Mouse (Mus musculus) liver, embryonic 13.5 days (tissue): ENCODE data around the gene Itga2. TPM values are rescaled to one million over a fixed set of nuclear protein-coding genes. Genes with fewer than 3 reads are reported as not detected.
A peak's percentile ranks its signal among the peaks of the same experiment; 100 is the strongest.

Experiments used
- ATAC-seq: fragments of 200-750 bp; cut with Nextera tagmentation; 2 replicates; pipeline ENCODE4 v1.8.0; 2017; ENCODE audit warnings: low read depth, mild to moderate bottlenecking, moderate number of reproducible peaks, moderate library complexity
- DNase-seq: peaks from one replicate; pipeline ENCODE4 v3.0.0; 2022
- H3K27ac ChIP-seq: fragments of 300-500 bp; sonication (generic); 2 replicates; pipeline ENCODE4 v1.5.1; 2015; ENCODE audit warnings: moderate library complexity, mild to moderate bottlenecking, inconsistent platforms
- H3K27me3 ChIP-seq: fragments of 300-500 bp; sonication (generic); 2 replicates; pipeline ENCODE4 v1.6.1; 2015; ENCODE audit warnings: mild to moderate bottlenecking, inconsistent platforms
- H3K36me3 ChIP-seq: fragments of 300-500 bp; sonication (generic); 2 replicates; pipeline ENCODE4 v1.6.1; 2015; ENCODE audit warnings: mild to moderate bottlenecking, inconsistent platforms
- H3K4me1 ChIP-seq: fragments of 300-500 bp; sonication (generic); replicated peaks from 2 replicates; pipeline ENCODE4 v1.6.1; 2015; ENCODE audit warnings: inconsistent platforms
- H3K4me2 ChIP-seq: fragments of 300-500 bp; sonication (generic); 2 replicates; pipeline ENCODE4 v1.6.1; 2015; ENCODE audit warnings: inconsistent platforms, mild to moderate bottlenecking, moderate library complexity
- H3K4me3 ChIP-seq: fragments of 300-500 bp; sonication (generic); replicated peaks from 2 replicates; pipeline ENCODE4 v1.5.1; 2015; ENCODE audit warnings: mild to moderate bottlenecking, inconsistent platforms
- H3K9ac ChIP-seq: fragments of 300-500 bp; sonication (generic); 2 replicates; pipeline ENCODE4 v1.6.1; 2015; ENCODE audit warnings: mild to moderate bottlenecking, inconsistent platforms
- H3K9me3 ChIP-seq: fragments of 300-500 bp; sonication (generic); replicated peaks from 2 replicates; pipeline ENCODE4 v1.6.1; 2016; ENCODE audit warnings: inconsistent platforms
- WGBS: fragments of 180-500 bp; shearing (Covaris S2); methylation state at CpG from one replicate; pipeline ENCODE4 v1.1.7; 2015; ENCODE audit not compliant: insufficient replicate concordance; 5-methylcytosine and 5-hydroxymethylcytosine counted together
- polyA plus RNA-seq: library from polyadenylated mRNA; unstranded; fragments of >200 nt; fragmentation: Nextera tagmentation; extraction: Ambion mirVana; gene quantifications from 2 replicates; pipeline ENCODE4 v1.2.1, GENCODE M21; 2015

Gene Itga2
- polyA plus RNA-seq, 1 experiment from 2014 or later, result 0.76 TPM

- 8% methylated on average over 1 of the region's 1 CpGs for WGBS
- no peaks in the 10 kb centered on the region for H3K36me3 ChIP-seq
- H3K4me2 ChIP-seq, result no peak overlapping the region
- no peak for ATAC-seq
- H3K27me3 ChIP-seq, result no peaks in the 10 kb centered on the region
- no peak overlapping the region for H3K27ac ChIP-seq
- H3K9me3 ChIP-seq, result no peaks in the 10 kb centered on the region
- H3K9ac ChIP-seq, result no peak overlapping the region
- no peak overlapping the region for H3K4me3 ChIP-seq
- DNase-seq, result no peak
- peaks cover 5% of the 10 kb centered on the region; the same call in 1 of the 2 replicates for H3K4me1 ChIP-seq
These were observed 88.6 kb downstream of the Itga2 start for GRCm38 (mm10) chr13:114843318-114843717.

GRCm38 (mm10) chr13:114840545-114840944 is 91.4 kb downstream of the Itga2 start:
- no peaks in the 10 kb centered on the region for H3K9me3 ChIP-seq
- no peak overlapping the region for H3K4me3 ChIP-seq
- no peaks in the 10 kb centered on the region for H3K27me3 ChIP-seq
- no peak overlapping the region for H3K9ac ChIP-seq
- 62% methylated on average over 4 of the region's 4 CpGs for WGBS
- ATAC-seq, result no peak
- no peak overlapping the region for H3K4me2 ChIP-seq
- H3K27ac ChIP-seq, result no peak overlapping the region
- no peaks in the 10 kb centered on the region for H3K36me3 ChIP-seq
- DNase-seq, result no peak
- H3K4me1 ChIP-seq, result peaks cover 13% of the 10 kb centered on the region; the same call in 1 of the 2 replicates

- ATAC-seq (no peak), DNase-seq (no peak)
- Histone ChIP-seq H3K27me3 (no peaks in the 10 kb centered on the region), H3K36me3 (peaks cover 2% of the 10 kb centered on the region; the same call in 1 of the 2 replicates), H3K4me2 (no peak overlapping the region), H3K9ac (no peak overlapping the region), H3K4me1 (peaks cover 13% of the 10 kb centered on the region; the same call in 1 of the 2 replicates), H3K4me3 (no peak overlapping the region), H3K9me3 (no peaks in the 10 kb centered on the region), H3K27ac (no peak overlapping the region)
- WGBS, result 81% methylated on average over 9 of the region's 9 CpGs
These were observed 92.8 kb downstream of the Itga2 start for GRCm38 (mm10) chr13:114839098-114839497.

DNA sequence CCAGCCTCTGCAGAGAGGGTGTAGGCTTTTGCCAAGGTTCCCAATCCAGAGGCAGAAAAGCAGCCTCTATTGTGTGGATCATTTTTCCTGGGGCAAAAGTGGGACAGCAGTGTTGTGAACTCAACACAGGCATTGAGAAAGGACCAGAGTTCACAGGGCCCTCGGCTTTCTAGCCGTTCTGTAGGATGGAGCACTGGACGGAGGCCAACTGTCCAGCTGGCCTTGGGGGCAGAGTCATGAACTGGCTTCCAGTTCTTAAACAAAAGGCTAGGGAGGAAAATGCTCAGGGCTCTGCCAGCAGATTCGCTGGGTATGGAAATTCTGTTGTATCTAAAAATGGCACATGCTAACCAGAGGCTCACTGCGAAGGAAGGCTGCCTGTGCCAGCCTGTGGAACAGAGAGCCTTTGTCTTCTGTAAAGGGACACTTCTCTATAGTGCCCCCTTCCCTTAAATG is 93.3 kb downstream of the Itga2 start:
- Histone ChIP-seq H3K27ac (0 out of 2 replicates have a peak overlapping the region, but pooled peaks have one; percentile 18), H3K4me1 (peaks cover 16% of the 10 kb centered on the region; the same call in 1 of the 2 replicates), H3K9ac (no peak overlapping the region), H3K27me3 (no peaks in the 10 kb centered on the region), H3K4me2 (no peak overlapping the region), H3K9me3 (no peaks in the 10 kb centered on the region), H3K36me3 (peaks cover 2% of the 10 kb centered on the region; the same call in 1 of the 2 replicates), H3K4me3 (no peak overlapping the region)
- 58% methylated on average over 5 of the region's 5 CpGs for WGBS
- no peak for DNase-seq
- ATAC-seq, result peak; percentile 45

DNA sequence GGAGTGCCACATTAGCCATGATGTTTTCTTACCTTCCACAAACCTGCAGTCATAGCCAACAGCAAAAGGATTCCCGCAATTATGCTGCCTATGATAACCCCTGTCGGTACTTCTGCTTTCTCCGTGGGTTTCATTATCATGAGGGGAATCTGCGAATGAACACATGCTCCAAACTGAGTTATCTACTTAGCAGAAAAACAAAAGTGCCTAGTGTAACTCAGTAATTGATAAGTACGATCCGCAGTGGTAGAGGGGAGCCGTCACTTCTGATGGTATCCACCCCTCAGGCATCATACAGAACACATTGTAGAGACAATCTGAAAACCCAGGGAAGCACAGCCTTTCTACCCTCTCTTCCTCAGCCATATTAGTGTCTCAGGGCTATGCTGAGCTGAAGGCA is 94.8 kb downstream of the Itga2 start:
- ATAC-seq (peak; percentile 43; the same call in 1 of the 2 replicates), DNase-seq (no peak)
- H3K4me2 ChIP-seq, result no peak overlapping the region
- H3K9ac ChIP-seq, result no peak overlapping the region
- H3K9me3 ChIP-seq, result no peaks in the 10 kb centered on the region
- H3K27me3 ChIP-seq, result no peaks in the 10 kb centered on the region
- H3K27ac ChIP-seq, result no peak overlapping the region
- H3K4me3 ChIP-seq, result no peak overlapping the region
- H3K4me1 ChIP-seq, result peaks cover 17% of the 10 kb centered on the region; the same call in 1 of the 2 replicates
- H3K36me3 ChIP-seq, result peaks cover 2% of the 10 kb centered on the region; the same call in 1 of the 2 replicates
- WGBS, result 26% methylated on average over 7 of the region's 7 CpGs

- Histone ChIP-seq H3K4me2 (no peak overlapping the region), H3K4me1 (peaks cover 14% of the 10 kb centered on the region; the same call in 1 of the 2 replicates), H3K9ac (no peak overlapping the region), H3K4me3 (no peak overlapping the region), H3K27ac (no peak overlapping the region), H3K27me3 (no peaks in the 10 kb centered on the region), H3K36me3 (peaks cover 15% of the 10 kb centered on the region), H3K9me3 (no peaks in the 10 kb centered on the region)
- no peak for ATAC-seq
- WGBS, result 19% methylated on average over 2 of the region's 2 CpGs
- no peak for DNase-seq
These were observed 97.3 kb downstream of the Itga2 start for GRCm38 (mm10) chr13:114834580-114834979.

DNA sequence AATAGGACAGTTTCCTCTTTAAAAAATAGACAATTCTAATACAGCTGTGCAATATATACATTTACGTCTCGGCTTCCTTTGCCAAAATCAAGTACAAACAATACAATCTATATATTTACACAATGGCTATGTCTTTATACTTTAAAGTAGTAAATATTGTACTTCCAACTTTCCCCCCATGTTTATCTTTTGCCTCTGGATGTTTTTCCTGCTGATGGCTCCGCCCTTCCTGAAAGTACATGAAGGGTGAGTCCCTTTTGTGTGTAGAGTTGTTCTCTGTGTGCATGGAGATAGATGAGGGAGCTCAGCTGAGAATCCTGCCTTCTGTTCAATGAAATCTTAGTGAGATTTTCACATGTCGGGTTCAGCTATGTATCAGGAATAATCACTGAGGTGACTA is 98.5 kb downstream of the Itga2 start:
- no peak overlapping the region for H3K9ac ChIP-seq
- no peak for ATAC-seq

GRCm38 (mm10) chr13:114832761-114833160 is 99.1 kb downstream of the Itga2 start:
- Histone ChIP-seq H3K4me2 (no peak overlapping the region), H3K9ac (no peak overlapping the region), H3K4me3 (no peak overlapping the region), H3K27me3 (no peaks in the 10 kb centered on the region), H3K9me3 (no peaks in the 10 kb centered on the region), H3K27ac (no peak overlapping the region), H3K4me1 (peaks cover 11% of the 10 kb centered on the region; the same call in 1 of the 2 replicates), H3K36me3 (peaks cover 24% of the 10 kb centered on the region)
- WGBS, result 57% methylated on average over 5 of the region's 5 CpGs
- DNase-seq, result no peak
- ATAC-seq, result no peak

More for the DNA sequence above, 98.5 kb downstream of the Itga2 start:
- 67% methylated on average over 4 of the region's 4 CpGs for WGBS
- Histone ChIP-seq H3K4me1 (peaks cover 13% of the 10 kb centered on the region; the same call in 1 of the 2 replicates), H3K36me3 (peaks cover 18% of the 10 kb centered on the region), H3K27me3 (no peaks in the 10 kb centered on the region), H3K4me3 (no peak overlapping the region), H3K9me3 (no peaks in the 10 kb centered on the region), H3K4me2 (no peak overlapping the region), H3K27ac (no peak overlapping the region)
- no peak for DNase-seq

DNA sequence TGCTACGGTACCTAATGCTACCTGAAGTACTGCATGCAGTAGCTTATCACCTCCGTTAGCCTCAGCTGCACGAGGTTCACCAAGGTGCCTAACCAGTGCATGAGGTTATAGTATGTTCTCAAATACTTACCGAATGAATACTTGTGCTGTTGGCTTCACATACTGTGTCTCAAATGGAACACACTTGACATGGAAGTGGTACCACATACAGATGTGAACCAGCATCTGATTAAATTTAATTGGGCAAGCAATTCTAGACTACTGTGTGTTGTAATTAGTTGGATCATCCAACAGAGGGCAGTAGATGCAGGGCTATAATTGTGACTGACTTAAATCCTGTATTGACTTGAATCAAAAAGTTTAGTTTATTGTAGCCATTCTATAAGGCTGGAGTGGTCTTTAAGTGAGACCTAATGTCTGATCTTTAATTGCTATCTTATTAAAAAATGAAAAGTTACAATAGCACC is 100.5 kb downstream of the Itga2 start:
- no peak overlapping the region for H3K9ac ChIP-seq
- ATAC-seq (0 out of 2 replicates have a peak, but pooled peaks have one; percentile 21), DNase-seq (no peak)
- peaks cover 38% of the 10 kb centered on the region for H3K36me3 ChIP-seq
- H3K4me1 ChIP-seq, result peaks cover 4% of the 10 kb centered on the region; the same call in 1 of the 2 replicates
- H3K9me3 ChIP-seq, result no peaks in the 10 kb centered on the region
- no peak overlapping the region for H3K4me3 ChIP-seq
- 77% methylated on average over 4 of the region's 4 CpGs for WGBS
- H3K27ac ChIP-seq, result no peak overlapping the region
- H3K27me3 ChIP-seq, result no peaks in the 10 kb centered on the region
- H3K4me2 ChIP-seq, result no peak overlapping the region

- ATAC-seq (no peak), DNase-seq (no peak)
- H3K27ac ChIP-seq, result no peak overlapping the region
- no peaks in the 10 kb centered on the region for H3K27me3 ChIP-seq
- H3K4me3 ChIP-seq, result no peak overlapping the region
- H3K4me1 ChIP-seq, result no peaks in the 10 kb centered on the region
- no peak overlapping the region for H3K4me2 ChIP-seq
- peaks cover 50% of the 10 kb centered on the region for H3K36me3 ChIP-seq
- no peaks in the 10 kb centered on the region for H3K9me3 ChIP-seq
- 82% methylated on average over 6 of the region's 6 CpGs for WGBS
- H3K9ac ChIP-seq, result no peak overlapping the region
These were observed 106.5 kb downstream of the Itga2 start for GRCm38 (mm10) chr13:114825377-114825855.

DNA sequence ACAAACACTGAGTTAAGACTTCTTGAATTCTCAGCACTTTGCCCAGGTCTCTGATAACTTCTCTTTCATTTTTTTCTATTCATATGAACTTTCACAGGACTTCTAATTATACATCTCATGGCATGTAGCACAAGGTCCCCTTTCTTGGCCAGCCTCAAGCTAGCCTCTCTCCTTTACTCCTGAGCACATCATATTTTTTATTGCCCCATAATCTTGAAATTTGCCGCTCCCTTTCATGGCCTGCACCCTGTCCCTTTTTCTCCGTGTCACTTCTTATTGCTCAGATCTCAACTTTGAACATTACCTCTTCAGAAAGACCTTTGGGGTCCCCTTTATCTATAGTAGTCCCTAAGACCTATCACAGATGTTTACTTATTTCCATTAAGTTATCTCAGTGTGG is 109.0 kb downstream of the Itga2 start:
- no peak overlapping the region for H3K4me3 ChIP-seq
- DNase-seq, result no peak
- H3K27ac ChIP-seq, result no peak overlapping the region
- WGBS, result 81% methylated on average over 2 of the region's 2 CpGs
- peaks cover 8% of the 10 kb centered on the region for H3K4me1 ChIP-seq
- no peaks in the 10 kb centered on the region for H3K27me3 ChIP-seq
- H3K4me2 ChIP-seq, result no peak overlapping the region
- no peak overlapping the region for H3K9ac ChIP-seq
- peaks cover 39% of the 10 kb centered on the region for H3K36me3 ChIP-seq
- H3K9me3 ChIP-seq, result no peaks in the 10 kb centered on the region
- no peak for ATAC-seq

- peaks cover 6% of the 10 kb centered on the region; the same call in 1 of the 2 replicates for H3K36me3 ChIP-seq
- peak overlapping the region; percentile 43 for H3K27ac ChIP-seq
- H3K4me3 ChIP-seq, result peak overlapping the region; percentile 72
- no peaks in the 10 kb centered on the region for H3K27me3 ChIP-seq
- DNase-seq (peak; percentile 17), ATAC-seq (peak; percentile 76)
- no peaks in the 10 kb centered on the region for H3K9me3 ChIP-seq
- WGBS, result 24% methylated on average over 9 of the region's 9 CpGs
- H3K4me1 ChIP-seq, result peaks cover 15% of the 10 kb centered on the region
- H3K9ac ChIP-seq, result peak overlapping the region; percentile 76
- peak overlapping the region; percentile 91 for H3K4me2 ChIP-seq
These were observed 113.4 kb downstream of the Itga2 start for GRCm38 (mm10) chr13:114818513-114818912.
